Mouse (Mus musculus) liver, embryonic 14.5 days (tissue): ENCODE measurements around the gene Dhx37. TPM values are rescaled to one million over a fixed set of nuclear protein-coding genes. Genes with fewer than 3 reads are reported as not detected.
A peak's percentile ranks its signal among the peaks of the same experiment; 100 is the strongest.
"Not testable (repeated sequence)": the region's sequence is repeated elsewhere in the genome, so short reads cannot be mapped to it uniquely, and the experiment has no call there.

Experiments
- ATAC-seq: fragments of 200-750 bp; cut with Nextera tagmentation; 2 replicates; pipeline ENCODE4 v1.8.0; 2017; ENCODE audit warnings: moderate number of reproducible peaks, mild to moderate bottlenecking, moderate library complexity; ENCODE audit not compliant: insufficient read depth
- DNase-seq, 3 experiments: peaks; one replicate each; pipeline ENCODE4 v3.0.0-alpha.2; 2012 to 2013; ENCODE audit warnings: low read depth in 3 of 3, low spot score in 3 of 3
- H3K27ac ChIP-seq: fragments of 300-500 bp; sonication (generic); 2 replicates; pipeline ENCODE4 v1.5.1; 2014; ENCODE audit warnings: moderate library complexity, mild to moderate bottlenecking, control low read depth, inconsistent platforms
- H3K27me3 ChIP-seq: fragments of 300-500 bp; sonication (generic); 2 replicates; pipeline ENCODE4 v1.6.1; 2014; ENCODE audit warnings: mild to moderate bottlenecking, low read length, moderate library complexity; ENCODE audit not compliant: control insufficient read depth, insufficient read depth
- H3K36me3 ChIP-seq: fragments of 300-500 bp; sonication (generic); replicated peaks from 2 replicates; pipeline ENCODE4 v1.6.1; 2014; ENCODE audit warnings: low read depth; ENCODE audit not compliant: control insufficient read depth, insufficient read depth
- H3K4me1 ChIP-seq, 2 experiments: fragments of 200-500 bp in 1 of 2; fragments of 300-500 bp in 1 of 2; sonication (generic) in 1 of 2; replicated peaks; 2 replicates each; pipeline ENCODE4 v1.6.1; 2012 to 2014; ENCODE audit warnings: antibody characterized with exemption in 1 of 2, inconsistent platforms in 1 of 2, low read length in 1 of 2; ENCODE audit not compliant: control insufficient read depth in 2 of 2, insufficient read depth in 2 of 2
- H3K4me2 ChIP-seq: fragments of 300-500 bp; sonication (generic); 2 replicates; pipeline ENCODE4 v1.6.1; 2014; ENCODE audit warnings: low read depth, mild to moderate bottlenecking, control low read depth, moderate library complexity
- H3K4me3 ChIP-seq, 2 experiments: fragments of 200-500 bp in 1 of 2; fragments of 300-500 bp in 1 of 2; sonication (generic) in 1 of 2; 2 replicates each; pipeline ENCODE4 v1.5.1; 2012 to 2014; ENCODE audit warnings: low read depth in 2 of 2, low read length in 2 of 2, mild to moderate bottlenecking in 2 of 2, control low read depth in 1 of 2, inconsistent platforms in 1 of 2, moderate library complexity in 1 of 2; ENCODE audit not compliant: insufficient read depth in 1 of 2
- H3K9ac ChIP-seq: fragments of 300-500 bp; sonication (generic); replicated peaks from 2 replicates; pipeline ENCODE4 v1.6.1; 2014; ENCODE audit warnings: mild to moderate bottlenecking, control low read depth, moderate library complexity
- H3K9me3 ChIP-seq: fragments of 300-500 bp; sonication (generic); 2 replicates; pipeline ENCODE4 v1.6.1; 2016; ENCODE audit warnings: low read length, mixed read lengths; ENCODE audit not compliant: control insufficient read depth
- CTCF ChIP-seq: IDR thresholded peaks from 2 replicates; pipeline ENCODE4 v1.5.1; 2016; ENCODE audit warnings: antibody characterized with exemption, low read depth, control low read depth
- EP300 ChIP-seq: IDR thresholded peaks from 2 replicates; pipeline ENCODE4 v1.6.1; 2016; ENCODE audit warnings: antibody characterized with exemption, low read depth
- WGBS: fragments of 180-500 bp; shearing (Covaris S2); extraction: QIAGEN DNeasy Blood & Tissue Kit; methylation state at CpG from one replicate; pipeline ENCODE4 v1.1.7; 2014; ENCODE audit not compliant: insufficient replicate concordance; 5-methylcytosine and 5-hydroxymethylcytosine counted together
- polyA plus RNA-seq, 2 experiments: library from polyadenylated mRNA; depleted of rRNA in 1 of 2; stranded (reverse) in 1 of 2; unstranded in 1 of 2; fragments of >200 nt; fragmentation: Nextera tagmentation in 1 of 2; extraction: Ambion mirVana in 1 of 2; gene quantifications; 2 replicates each; pipeline versions ENCODE4 v1.2.1 to v1.2.3; 2012 to 2014

Dhx37 gene
- polyA plus RNA-seq, 2 experiments, result 2.2 to 8.1 TPM

DNA sequence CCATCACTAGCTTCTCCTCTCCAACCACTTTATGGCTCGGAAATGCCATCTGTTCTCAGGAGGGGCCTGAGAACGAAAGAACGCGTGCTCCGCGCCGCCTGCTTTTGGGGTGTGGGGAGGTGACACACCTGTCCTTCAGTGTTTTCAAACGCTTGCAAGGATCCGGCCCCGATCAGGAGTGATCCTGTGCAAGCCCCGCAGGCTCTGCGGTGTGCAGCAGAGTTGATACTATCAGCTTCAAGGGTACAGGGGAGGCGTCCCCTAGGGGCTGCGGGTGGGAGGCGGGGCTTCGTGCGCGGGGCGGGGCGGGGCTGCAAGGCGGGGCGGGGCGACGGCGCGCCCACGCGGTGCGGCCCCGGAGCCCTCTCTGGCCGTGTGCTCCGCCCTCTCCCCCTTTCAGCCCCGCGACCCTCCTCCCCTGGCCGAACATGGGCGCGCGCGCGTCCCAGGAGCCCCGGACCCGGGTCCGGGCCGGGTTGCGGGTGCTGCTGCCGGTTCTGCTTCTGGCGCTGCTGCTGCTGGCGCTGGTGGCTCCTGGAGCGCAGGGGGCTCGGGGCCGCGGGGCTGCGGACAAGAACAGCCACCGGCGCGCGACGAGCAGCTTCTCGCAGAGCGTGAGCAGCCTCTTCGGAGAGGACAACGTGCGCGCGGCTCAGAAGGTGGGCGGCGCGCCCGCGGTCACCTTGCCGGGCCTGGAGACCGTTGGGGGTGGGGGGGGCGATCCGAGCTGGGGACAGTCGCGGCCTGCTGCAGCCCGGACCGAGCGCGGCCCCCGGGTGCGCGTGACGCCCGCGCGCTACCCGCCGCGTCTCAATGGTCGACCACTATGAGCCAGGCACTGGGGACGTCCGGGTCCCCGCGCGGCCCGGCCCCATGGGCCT lies 7.6 kb upstream of the Dhx37 start, which contains the start of gene Bri3bp:
Gene Bri3bp, plus strand, starts transcription at position 335 of the 881 bp plus-strand sequence.
- TF ChIP-seq EP300 (no peak), CTCF (0 out of 2 replicates have a peak, but pooled peaks have one; percentile 12)
- Histone ChIP-seq H3K4me3 (peak within 1 kb of the TSS; percentile 71 to 81), H3K27me3 (no peaks in the 10 kb centered on the region), H3K36me3 (no peaks in the 10 kb centered on the region), H3K9me3 (no peaks in the 10 kb centered on the region), H3K9ac (peak within 1 kb of the TSS; percentile 76), H3K27ac (peak within 1 kb of the TSS; percentile 24), H3K4me2 (peak within 1 kb of the TSS; percentile 92), H3K4me1 (peaks cover 4 to 18% of the 10 kb centered on the region in 2 experiments; a peak in 3 of 4 replicates)
- WGBS, result under 1% methylated on average over 84 of the region's 97 CpGs
- ATAC-seq (peak; percentile 90), DNase-seq (peak; percentile 35 to 43 (median 38))

DNA sequence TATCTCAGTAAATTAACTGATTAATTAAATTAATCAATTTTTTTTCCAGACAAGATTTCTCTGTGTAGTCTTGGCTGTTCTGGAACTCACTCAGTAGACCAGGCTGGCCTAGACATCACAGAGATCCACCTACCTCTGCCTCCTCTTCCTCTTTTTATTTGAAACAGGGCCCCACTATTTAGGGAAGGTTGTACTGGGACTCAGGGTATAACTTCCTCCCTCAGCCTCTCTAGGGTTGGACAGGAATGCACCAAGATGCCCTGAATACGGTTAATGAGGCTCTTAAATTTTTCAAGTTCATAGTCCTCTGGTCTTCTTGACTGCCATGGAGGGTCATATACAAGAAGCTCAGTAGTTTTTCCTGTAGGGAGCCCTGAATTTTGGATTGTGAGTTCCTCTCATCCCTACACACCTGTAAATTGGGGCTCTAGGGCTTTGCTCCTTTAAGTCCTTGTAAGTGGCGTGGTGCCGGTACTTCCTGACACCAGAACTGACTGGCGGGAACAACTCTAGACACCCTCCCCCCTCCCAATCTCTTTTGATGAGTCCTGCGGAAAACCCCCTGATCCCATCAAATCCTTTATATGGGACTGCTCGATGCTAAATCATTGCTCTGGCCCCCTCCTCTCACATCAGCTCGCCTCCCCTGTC lies 6.8 kb upstream of the Dhx37 start:
- peaks cover 4 to 18% of the 10 kb centered on the region in 2 experiments; a peak in 3 of 4 replicates for H3K4me1 ChIP-seq
- H3K9ac ChIP-seq, result peak overlapping the region; percentile 76
- H3K27ac ChIP-seq, result peak overlapping the region; percentile 21
- H3K36me3 ChIP-seq, result no peaks in the 10 kb centered on the region
- peak overlapping the region; percentile 71 to 81 for H3K4me3 ChIP-seq
- TF ChIP-seq EP300 (no peak), CTCF (no peak)
- no peaks in the 10 kb centered on the region for H3K9me3 ChIP-seq
- ATAC-seq (peak; percentile 27; the same call in 1 of the 2 replicates), DNase-seq (no peak)
- WGBS, result 1% methylated on average over 7 of the region's 7 CpGs
- H3K4me2 ChIP-seq, result peak overlapping the region; percentile 92
- no peaks in the 10 kb centered on the region for H3K27me3 ChIP-seq

DNA sequence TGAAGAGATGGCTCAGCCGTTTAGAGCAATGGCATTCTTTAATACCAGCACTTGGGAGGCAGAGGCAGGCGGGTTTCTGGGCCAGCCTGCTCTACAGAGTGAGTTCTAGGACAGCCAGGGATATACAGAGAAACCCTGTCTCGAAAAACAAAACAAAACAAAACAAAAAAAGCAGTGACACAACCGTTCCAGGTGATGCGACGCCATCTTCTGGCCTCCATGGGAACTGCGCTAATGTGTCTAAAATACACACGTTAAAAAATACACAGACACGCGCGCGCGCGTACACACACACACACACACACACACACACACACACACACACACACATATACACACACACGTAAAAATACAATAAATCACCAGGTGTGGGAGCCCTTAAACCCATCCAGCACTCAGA lies 426 bp upstream of the Dhx37 start:
- not testable (repeated sequence) for H3K9me3 ChIP-seq, ATAC-seq, H3K9ac ChIP-seq, H3K27me3 ChIP-seq
- Histone ChIP-seq H3K4me1 (peaks cover 5 to 12% of the 10 kb centered on the region in 2 experiments), H3K36me3 (peaks cover 12% of the 10 kb centered on the region), H3K4me3 (peak overlapping the region; percentile 7 to 91; a peak in 3 of 4 replicates), H3K4me2 (peak overlapping the region; percentile 97), H3K27ac (peak overlapping the region; percentile 47)
- WGBS, result 50% methylated on average over 15 of the region's 15 CpGs
- peak in 1 of 3 experiments; percentile 41 for DNase-seq
- TF ChIP-seq CTCF, result peak; percentile 55

DNA sequence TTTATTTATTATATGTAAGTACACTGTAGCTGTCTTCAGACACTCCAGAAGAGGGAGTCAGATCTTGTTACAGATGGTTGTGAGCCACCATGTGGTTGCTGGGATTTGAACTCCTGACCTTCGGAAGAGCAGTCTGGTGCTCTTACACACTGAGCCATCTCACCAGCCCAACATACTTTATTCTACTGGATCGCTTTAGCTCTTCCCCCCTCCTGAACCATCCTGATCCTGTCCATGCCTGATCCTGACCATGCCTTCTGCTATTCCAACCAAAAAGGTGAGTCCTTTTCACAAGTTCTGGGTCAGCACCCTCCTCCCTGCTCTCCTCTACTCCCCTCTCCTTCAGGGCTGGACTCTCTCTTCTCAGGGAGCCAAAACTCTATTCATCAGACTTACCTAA lies 1.6 kb downstream of the Dhx37 start:
- WGBS, result 79% methylated on average over 2 of the region's 2 CpGs
- not testable (repeated sequence) for H3K27ac ChIP-seq
- peak overlapping the region; percentile 97 for H3K4me2 ChIP-seq

DNA sequence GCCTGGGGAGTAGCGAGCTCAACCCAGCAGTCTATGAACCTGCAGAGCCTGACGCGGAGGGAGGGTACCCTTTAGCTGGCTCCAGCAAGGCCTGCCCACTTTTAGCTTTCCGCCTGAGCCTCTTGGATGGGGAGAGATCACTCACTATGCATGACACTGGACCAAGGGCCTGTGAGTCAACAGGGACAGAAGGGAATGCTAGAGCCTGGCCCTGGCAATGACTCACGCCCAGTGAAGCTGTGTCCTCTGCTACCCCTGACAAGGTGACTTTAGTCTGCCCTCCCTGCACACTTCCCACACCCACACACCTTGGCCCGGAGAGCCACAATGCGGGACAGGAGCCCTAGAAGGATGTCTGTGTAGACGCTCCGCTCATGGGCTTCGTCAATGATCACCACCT lies 7.6 kb downstream of the Dhx37 start:
- Histone ChIP-seq H3K4me2 (no peak overlapping the region), H3K4me3 (no peak overlapping the region), H3K27me3 (no peaks in the 10 kb centered on the region), H3K36me3 (peaks cover 58% of the 10 kb centered on the region), H3K9me3 (no peaks in the 10 kb centered on the region), H3K27ac (no peak overlapping the region), H3K9ac (no peak overlapping the region), H3K4me1 (no peaks in the 10 kb centered on the region)
- TF ChIP-seq EP300 (no peak), CTCF (no peak)
- WGBS, result 80% methylated on average over 10 of the region's 10 CpGs
- no peak for DNase-seq
- no peak for ATAC-seq

More for the DNA sequence above, 1.6 kb downstream of the Dhx37 start:
- H3K9me3 ChIP-seq, DNase-seq, H3K27me3 ChIP-seq, ATAC-seq, H3K4me3 ChIP-seq, H3K9ac ChIP-seq: not testable (repeated sequence)
- Histone ChIP-seq H3K36me3 (peaks cover 23% of the 10 kb centered on the region), H3K4me1 (peaks cover 5 to 12% of the 10 kb centered on the region in 2 experiments)
